Mouse (Mus musculus) spleen, postnatal 36 days (tissue): ENCODE measurements around the gene Mettl27.
"Not testable (repeated sequence)": the region's sequence is repeated elsewhere in the genome, so short reads cannot be mapped to it uniquely, and the experiment has no call there.

Experiments used
- DNase-seq, 2 experiments: peaks; one replicate each; pipeline ENCODE4 v3.0.0; 2022; ENCODE audit warnings: low spot score in 2 of 2, mixed read lengths in 1 of 2

Gene Mettl27

DNA sequence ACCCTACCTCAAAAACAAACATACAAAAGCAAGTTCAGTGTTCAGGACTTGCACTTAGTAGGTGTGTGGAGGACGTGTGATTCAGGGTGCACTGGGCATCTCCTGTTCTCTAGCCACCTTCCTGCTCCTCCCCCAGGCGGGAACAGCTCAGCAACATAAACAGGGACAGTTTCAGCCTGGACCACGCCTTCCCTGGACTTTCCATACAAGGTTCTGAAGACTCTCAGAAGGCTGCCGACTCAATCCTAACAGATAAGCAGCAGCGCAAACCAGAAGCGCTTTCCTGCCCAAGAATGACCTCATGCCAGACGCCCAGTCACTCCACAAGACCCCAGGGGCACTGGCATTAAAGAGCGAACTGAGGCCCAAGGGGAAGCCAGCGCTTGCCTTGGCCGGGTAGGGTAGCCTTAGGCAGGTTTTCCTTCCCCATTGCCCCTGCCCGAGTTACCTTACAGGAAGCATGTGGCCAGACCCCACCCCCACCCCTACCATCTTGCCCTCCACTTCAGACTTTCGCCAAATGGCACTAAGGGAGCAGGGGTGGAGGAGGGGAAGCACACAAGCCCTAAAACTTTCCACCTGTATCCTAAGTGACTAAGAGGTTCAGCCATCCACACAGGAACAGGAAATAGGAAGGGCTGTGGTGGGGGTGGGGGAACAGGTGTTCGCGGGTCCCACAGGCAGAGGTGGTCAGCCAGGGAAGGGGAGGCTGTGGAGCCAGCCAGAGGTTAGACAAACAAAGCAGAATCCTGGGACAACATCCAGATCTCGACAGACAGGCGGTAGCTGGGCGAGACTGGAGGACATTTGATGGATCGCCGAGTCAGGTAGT lies 19.1 kb downstream of the Mettl27 start:
- DNase-seq = no peak

DNA sequence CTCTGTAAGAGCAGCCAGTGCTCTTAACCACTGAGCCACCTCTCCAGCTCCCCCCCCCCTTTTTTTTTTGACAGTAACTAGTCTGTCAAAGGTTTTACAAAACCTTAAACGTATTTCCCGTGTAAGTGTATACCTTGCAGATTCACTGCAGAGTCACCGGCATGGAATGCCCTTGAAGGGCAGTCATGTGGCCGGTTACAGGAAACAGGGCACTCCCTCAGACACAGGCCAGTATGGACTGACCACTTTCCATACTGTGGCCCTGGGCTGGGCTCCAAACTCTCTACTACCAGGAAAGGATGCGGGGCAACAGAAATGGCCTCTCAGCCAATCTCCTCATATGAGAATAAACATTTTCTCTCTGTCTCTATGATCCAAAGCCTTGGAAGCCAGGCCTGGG lies 23.3 kb downstream of the Mettl27 start:
- no peak for DNase-seq

DNA sequence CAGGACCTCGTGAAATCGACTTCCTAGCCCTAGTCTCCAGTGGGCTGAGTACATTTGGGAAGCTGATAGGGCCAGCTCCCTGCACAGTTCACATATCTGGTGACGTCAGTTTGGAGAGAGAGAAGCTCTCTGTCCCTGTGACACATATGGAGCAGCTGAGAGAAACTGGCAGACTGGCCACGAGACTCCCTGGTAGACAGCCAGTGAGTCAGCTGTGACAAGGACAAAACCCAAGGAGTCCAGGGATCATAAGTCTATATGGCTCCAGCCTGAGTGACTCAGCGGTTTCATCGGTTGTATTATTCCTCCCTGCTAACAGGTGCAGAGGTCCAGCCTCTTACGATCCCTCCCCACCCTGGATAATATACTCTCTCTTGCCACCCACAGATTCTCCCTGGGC lies 26.9 kb downstream of the Mettl27 start:
- no peak for DNase-seq

DNA sequence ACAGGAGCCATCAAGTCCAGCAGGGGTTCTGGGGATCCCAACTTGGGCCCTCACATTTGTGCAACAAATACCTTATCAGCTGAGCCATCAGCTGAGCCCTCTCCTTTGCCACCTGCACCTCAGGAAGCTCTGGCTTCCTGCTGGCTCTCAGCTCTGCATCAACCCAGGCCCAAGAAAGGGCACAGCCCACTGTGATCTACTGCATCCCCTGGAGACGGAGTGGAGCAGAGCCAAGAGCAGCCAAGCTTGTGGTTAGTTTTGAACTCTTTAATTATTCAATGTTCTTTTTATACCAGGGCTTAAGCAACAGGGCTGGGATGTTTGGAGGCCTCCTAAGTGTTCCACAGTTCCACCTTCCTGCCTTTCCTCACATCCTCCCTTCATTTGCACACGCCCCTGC lies 28.3 kb downstream of the Mettl27 start:
- no peak for DNase-seq

DNA sequence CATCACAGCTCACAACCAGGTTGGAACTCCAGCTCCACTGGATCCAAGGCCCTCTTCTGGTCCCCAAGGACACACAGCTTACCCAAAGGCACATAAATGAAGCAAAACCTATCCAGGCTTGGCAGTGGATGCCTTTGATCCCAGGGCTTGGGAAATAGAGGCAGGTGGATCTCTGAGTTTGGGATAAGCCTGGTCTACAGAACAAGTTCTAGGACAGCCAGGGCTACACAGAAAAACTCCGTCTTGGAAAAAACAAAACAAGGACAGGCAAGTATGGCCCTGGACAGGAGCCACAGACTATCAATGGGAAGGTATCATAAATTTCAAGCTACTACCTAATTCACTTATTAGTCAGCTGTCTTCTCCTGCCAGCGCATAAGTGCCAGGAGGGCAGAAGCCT lies 29.4 kb downstream of the Mettl27 start:
- DNase-seq = no peak

DNA sequence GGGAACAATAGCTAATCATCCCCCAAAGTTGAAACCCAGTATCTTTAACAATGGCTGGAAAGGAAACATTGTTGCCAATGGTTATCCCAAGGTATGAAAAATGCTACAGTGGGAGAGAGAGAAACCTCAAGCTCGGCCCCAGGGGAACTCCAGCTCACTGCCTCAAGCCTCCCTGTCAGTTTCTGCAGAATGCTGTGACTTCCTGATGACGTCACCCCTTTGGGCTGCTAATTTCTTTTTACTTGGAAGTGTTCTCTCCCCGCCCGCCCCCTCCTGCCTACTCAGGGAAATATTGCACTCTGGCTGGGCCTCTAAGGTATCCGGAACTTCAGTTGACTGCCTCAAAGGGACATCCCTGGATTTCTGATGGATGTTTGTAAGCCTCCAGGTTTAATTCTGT lies 31.4 kb downstream of the Mettl27 start:
- DNase-seq = no peak

DNA sequence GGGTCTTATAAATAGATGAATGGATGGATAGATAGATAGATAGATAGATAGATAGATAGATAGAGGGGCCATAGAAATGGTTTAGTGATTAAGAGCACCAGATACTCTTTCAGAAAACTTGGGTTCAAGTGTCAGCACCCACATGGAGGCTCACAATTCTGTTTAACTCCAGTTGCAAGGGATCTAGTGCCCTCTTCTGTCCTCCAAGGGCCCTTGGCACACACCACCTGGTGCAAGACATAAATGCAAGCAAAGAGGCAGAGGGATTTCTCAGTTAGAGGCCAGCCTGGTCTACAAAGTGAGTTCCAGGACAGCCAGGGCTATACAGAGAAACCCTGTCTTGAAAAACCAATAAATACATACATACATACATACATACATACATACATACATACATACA lies 32.5 kb downstream of the Mettl27 start:
- DNase-seq = not testable (repeated sequence)

DNA sequence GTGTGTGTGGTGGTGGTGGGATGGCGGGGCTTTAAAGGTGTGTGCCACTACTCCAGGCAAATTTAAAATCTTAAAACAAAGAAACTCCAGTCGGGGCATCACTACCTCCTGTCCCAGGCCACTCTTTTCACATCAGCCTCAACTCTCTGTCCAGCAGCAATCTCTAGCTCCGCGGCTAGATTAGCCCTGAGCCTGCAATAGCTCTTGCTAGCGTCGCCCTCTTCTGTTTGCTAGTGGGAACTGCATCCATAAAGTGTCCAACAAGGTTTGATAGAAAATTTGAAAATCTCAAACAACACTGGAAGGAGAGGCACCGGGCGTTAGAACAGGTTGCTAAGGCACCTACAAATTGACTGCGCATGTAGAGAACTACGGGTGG lies 33.3 kb downstream of the Mettl27 start:
- DNase-seq = peak; percentile 50 to 73

DNA sequence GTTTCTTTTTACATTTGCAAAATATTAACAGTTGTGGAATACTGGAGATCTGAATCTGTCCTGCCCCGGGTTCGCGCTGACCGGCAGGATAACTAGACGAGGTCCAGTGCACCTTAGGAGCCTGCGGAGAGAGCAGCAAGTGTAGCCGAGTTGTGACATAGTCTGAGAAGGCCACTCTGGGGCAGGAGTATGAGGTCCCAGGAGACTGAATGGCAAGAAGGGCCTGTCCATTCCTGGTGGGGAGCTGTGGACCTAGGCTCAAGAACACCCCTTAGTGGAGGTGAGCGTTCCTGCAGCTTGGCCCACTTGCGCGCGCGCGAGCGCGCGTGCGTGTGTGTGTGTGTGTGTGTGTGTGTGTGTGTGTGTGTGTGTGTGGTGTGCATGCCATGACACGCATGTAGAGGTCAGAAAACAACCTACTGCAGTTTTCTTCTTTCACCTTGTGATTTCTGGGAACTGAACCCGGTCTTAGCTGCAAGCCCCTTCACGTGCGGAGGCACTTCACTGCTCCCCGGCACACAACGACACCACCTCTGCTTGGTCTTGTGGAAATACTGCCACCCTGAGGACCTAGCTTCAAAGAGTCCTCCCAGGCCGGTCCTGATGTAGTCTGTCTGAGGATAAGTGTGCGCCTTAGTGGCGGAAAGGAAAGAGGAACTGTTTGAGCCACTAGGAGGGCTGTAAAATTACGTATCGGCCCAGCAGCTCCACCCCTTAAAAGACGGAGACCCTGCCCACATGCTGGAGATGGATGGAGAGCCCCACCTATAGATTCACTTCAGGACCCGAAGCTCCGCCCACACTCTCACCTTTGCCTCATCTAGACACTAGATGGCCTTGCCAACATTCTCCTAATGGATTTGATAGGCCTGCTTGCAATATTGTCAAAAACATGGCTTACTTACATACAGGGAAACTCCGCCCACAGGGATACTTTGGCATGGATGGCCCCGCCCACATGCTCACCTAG lies 34.0 kb downstream of the Mettl27 start:
- DNase-seq = peak; percentile 60 to 64

DNA sequence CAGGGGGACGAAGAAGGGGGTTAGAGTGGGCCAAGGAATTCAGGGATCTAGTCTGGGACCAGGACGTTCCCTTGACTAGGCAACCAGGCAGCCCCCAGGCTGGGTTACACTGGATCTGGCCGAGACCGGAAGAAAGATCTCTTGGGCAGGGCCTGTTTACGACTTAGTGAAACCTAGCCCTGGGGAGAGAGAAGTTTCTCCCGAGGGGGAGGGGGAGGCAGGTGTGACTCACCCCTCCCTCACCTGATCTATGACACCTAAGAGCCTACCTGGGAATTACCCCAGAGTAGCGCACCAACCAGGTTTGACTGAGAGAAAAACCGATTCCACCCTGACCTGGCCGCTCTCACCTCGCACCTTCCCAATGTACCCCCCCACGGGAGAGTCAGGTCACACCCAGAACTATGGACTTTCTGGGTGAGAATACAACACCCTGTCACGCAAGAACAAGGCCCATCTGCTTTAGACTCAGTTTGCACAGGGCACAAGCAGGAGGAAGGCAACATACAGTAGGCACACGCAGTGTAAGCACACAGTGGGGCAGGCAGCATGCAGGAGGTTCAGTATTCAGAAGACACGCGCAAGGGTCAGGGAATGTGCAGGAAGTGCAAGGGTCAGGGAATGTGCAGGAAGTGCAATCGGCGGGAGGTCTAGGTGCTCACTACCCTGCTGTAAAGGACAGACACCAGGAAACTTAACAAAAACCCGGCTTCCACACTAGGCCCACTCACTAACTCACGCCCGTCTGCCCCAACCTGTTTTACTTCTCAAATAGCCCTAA lies 35.2 kb downstream of the Mettl27 start:
- DNase-seq = no peak

DNA sequence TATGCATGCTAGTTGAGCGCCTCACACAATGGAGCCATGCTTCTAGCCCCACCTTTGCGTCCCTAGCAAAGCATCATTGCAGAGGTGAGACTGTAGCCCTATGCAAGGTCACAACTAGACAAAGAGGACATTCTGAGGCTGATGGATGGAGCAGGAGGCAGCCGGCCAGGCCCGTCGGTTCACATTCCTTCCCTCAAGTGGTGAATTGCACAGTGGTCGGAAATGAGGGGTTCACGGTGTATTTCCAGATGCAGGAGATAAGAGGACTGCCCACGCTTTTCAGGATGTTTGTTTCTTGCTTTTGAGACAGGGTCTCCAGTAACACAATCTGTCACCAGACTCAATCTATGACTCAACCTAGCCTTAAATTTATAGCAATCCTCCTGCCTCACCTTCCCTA lies 38.5 kb downstream of the Mettl27 start:
- DNase-seq = no peak

DNA sequence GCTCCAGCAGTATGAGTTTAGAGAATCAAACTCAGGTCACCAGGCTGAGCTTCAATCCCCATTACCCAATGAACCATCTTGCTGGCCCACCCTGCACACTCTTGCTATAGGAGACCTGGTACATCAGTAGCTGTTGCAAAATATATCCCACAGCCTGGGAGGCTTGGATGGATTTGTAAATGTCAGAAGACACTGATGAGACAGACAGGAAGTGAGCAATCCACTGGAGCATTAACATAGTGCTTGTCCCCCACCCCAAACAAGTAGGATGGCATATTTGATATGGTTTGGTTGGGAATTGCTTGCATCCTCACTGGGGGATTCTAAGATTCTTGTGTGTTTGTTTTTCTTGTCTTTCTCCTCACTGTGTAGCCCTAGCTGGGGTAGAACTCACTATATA lies 40.9 kb downstream of the Mettl27 start:
- no peak for DNase-seq

DNA sequence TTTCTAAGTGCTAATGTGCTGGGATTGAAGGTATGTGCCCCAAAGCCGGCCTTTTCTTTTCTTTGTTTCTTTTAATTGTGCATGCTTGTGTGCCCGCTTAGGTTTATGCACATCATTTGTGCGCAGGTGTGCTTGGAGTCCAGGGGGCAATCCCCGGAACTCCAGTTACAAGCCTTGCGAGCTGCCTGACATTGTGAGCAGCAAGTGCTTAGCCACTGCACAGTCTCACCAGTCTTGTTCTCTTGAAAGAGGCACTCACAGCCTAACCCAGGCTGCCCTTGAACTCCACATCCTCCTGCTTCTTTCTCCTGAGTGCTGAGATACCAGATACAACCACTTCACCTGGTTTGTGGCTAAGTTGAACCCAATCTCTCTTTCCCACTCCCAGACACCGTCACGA lies 41.4 kb downstream of the Mettl27 start:
- DNase-seq = no peak

DNA sequence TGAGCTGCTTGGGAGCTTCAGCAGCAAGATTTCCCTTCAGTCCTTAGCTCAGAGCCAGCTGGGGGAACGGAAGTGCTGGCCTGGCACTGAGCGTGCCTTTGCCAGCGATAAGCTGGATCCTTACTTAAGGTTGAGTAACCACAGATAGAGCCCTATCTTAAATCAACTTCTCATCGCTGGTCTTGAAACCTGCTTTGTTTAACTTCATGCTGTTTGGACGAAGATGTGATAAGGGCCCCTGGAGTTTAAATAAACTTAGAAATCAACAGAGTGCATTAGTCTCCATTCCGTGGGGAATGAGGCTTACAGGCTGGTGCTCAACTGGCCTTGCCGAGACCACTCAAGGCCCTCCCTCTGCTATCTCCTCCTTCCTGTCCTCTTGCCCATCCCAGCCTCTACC lies 42.1 kb downstream of the Mettl27 start:
- DNase-seq = no peak

DNA sequence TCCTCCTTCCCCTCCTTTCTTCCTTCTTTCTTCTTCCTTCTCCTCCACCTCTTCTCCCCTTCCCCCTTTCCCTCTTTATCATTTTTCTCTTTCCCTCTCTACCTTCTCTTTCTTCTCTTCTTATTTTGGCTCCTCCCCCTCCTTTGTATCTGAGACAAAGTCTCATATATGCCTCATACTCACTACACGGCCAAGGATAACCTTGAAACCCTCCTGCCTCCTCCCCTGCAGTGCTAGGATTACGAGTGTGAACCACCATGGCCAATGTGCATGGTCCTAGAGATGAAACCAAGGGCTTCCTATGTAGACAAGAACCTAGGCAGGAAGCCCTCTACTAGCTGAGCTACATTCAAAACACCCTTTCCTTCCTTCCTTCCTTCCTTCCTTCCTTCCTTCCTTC lies 42.8 kb downstream of the Mettl27 start:
- DNase-seq = no peak

DNA sequence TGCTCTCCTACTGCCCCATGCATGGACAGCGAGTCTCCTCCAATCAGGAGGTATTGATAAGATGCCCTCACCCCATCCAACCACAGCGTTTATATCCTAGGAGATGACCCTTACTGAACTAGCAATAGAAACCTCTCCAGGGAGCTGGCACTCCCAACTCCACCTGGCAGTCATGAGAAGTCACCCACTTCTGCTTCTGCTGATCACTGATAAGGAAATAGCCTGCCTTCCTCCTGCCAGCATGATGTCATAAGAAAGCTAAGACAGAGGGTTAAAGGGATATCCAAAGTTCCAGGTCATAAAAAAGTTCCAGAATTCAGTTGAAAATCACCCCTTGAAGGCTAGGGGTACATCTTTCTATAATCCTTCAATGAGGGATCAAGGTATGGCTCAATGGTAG lies 44.0 kb downstream of the Mettl27 start:
- peak in 1 of 2 experiments; percentile 33 for DNase-seq

DNA sequence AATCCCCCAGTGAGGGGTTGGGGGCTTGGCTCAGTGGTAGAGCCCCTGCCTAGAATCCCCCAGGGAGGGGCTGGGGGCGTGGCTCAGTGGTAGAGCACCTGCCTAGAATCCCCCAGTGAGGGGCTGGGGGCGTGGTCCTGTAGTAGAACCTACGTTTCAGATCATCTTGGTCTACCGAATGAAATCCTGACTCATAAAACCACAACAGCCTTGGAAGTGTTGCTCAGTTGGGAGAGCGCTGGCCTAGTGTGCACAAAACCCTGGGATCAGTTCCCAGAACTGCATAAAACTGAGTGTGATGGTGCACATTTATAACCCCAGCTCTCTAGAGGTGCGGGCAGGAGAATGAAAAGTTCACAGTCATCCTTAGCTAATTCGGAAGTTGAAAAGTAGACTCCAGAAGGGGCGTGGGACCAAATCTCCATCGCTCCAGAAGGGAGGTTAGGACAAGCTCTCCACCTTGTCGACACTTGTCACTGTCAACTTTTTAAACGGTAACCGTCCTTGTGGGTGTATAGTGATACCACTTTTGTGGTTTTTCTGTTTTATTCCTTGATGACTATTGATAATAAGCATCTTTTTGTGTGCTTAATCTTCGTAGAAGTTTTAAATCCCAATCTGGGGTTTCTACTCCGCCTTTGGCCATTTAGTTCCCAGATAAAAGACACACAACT lies 44.5 kb downstream of the Mettl27 start:
- DNase-seq = no peak

DNA sequence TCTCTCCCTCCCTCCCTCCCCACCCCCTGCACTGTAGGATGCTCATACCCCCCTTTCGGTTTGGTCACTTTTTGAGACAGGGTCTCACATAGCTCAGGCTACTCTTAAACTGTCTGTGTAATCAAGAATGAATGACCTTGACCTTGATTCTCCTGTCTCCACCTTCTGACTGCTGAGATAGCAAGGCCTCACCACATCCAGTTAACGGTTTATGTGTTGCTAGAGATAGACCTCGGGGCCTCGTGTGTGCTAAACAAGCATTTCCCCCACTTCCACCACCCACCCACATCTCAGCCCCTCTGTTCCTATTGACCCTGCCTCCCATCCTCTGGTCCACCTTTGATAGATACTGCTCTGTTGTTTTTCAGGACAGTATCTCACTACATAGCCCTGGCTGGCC lies 45.7 kb downstream of the Mettl27 start:
- no peak for DNase-seq

DNA sequence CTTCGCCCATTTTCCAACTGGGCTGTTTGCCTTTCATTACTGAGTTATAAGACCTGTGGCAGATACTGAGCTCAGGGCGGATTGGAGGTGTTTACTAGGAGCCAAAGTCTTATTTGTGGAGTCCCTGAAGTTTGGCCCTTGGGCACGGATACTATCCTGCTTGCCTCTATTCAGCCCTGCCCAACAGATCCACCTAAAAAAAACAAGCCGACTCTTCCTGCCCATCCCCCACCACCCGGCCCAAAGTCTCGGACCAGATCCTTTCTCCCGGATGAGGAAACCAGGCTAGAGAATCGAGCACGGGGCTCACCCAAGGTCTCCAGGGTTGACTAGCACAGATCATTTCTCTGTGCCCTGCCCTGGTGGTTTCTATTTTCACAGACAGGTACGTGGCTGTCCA lies 49.0 kb downstream of the Mettl27 start:
- no peak for DNase-seq

DNA sequence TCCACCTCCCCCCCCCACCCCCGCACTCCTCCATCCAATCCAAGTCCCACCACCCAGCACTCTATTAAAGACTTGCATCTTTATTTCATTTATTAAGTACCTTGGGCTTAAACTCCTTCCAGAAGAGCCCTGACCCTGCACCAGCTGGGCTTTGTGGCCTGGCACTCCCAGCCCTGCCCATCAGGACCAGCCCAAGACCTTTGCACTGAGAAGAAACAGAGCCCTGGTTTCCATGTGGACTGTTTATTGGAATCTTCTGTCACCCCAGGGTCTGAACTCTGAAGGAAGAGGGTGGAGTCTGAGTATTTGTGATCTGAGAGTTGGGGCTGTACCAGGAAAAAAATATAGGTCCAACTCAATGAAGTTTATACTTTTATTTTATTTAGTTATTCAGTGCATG lies 50.9 kb downstream of the Mettl27 start:
- DNase-seq = no peak

DNA sequence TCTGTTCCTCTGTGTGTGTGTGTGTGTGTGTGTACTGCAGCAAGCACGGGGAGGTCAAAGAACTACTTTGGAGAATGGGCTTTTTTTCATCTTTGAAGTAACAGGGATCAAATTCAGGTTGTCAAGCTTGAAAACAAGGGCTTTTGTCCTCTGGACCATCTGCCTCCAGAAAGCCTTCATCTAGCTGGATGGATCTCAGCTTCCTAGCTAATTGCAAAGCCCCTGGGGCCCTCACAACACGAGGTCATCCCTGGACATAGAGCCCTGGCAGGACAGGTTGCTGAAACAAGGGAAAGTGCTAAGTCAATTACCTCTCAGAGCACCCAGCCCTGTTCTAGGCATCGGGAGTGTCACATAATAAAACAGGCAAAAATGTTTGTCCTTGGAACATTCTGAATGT lies 51.6 kb downstream of the Mettl27 start:
- no peak for DNase-seq
